Mouse (Mus musculus): ENCODE results near the gene Rab29. TPM values are rescaled to one million over a fixed set of nuclear protein-coding genes. Genes with fewer than 3 reads are reported as not detected.

The Rab29 gene
- total and polyA plus RNA-seq, 3 experiments, result 23.5 to 26.3 TPM; not detected in 1

- Histone ChIP-seq H3K79me2 (ENCODE audit: control insufficient read depth, insufficient read depth, low read length, poor library complexity) (no peaks in the 10 kb centered on the region), H3K27ac (ENCODE audit: control insufficient read depth, low read depth, low read length) (no peak overlapping the region), H3K4me3 (ENCODE audit: control insufficient read depth in 1 of 2, insufficient read depth in 1 of 2, low read depth in 2 of 2, low read length in 2 of 2) (no peak overlapping the region), H3K36me3 (ENCODE audit: control insufficient read depth in 1 of 2, insufficient read depth in 2 of 2, low read length in 2 of 2) (peaks cover 0 to 5% of the 10 kb centered on the region in 2 experiments; a peak in 2 of 4 replicates), H3K9ac (ENCODE audit: control insufficient read depth, low read depth, low read length, poor library complexity, severe bottlenecking) (no peak overlapping the region), H3K9me3 (replicated peaks; ENCODE audit: insufficient read depth, low read length) (no peaks in the 10 kb centered on the region), H3K27me3 (ENCODE audit: control insufficient read depth in 1 of 2, insufficient read depth in 2 of 2, low read length in 2 of 2) (peaks cover 2 to 10% of the 10 kb centered on the region in 2 experiments; a peak in 2 of 4 replicates), H3K4me1 (ENCODE audit: control insufficient read depth in 1 of 2, insufficient read depth in 2 of 2, low read length in 2 of 2) (peaks cover 5 to 7% of the 10 kb centered on the region in 2 experiments)
- TF ChIP-seq ZKSCAN1 (IDR thresholded peaks at IDR 0.05; ENCODE audit: low read depth, low read length) (no peak), ZNF384 (IDR thresholded peaks at IDR 0.05; ENCODE audit: low read depth, low read length) (peak; percentile 68)
- no peak for DNase-seq (ENCODE audit: low read depth, low spot score)
Measured at GRCm38 (mm10) chr1:131902679-131903078, 35.7 kb downstream of the Rab29 start.

- TF ChIP-seq GATA1 (IDR thresholded peaks at IDR 0.05; ENCODE audit: low read depth, low read length), result no peak
- TF ChIP-seq CHD1 (IDR thresholded peaks at IDR 0.05; ENCODE audit: low read depth, low read length), result no peak
- no peak for TF ChIP-seq MYC (IDR thresholded peaks at IDR 0.05; ENCODE audit: low read depth, low read length)
- no peak for TF ChIP-seq CHD2 (IDR thresholded peaks at IDR 0.05; ENCODE audit: low read length)
- no peak for TF ChIP-seq E2F4 (IDR thresholded peaks at IDR 0.05; ENCODE audit: borderline replicate concordance, low read depth, low read length)
- no peak for TF ChIP-seq EP300 (IDR thresholded peaks at IDR 0.05; ENCODE audit: low read depth in 1 of 2, low read length in 2 of 2)
- no peak for TF ChIP-seq POLR2AphosphoS2 (IDR thresholded peaks at IDR 0.05; ENCODE audit: low read length)
- no peak for TF ChIP-seq KAT2A (conservative IDR thresholded peaks at IDR 0.05; ENCODE audit: low read depth, low read length)
- TF ChIP-seq ZNF384 (IDR thresholded peaks at IDR 0.05; ENCODE audit: low read depth, low read length), result no peak
- TF ChIP-seq ZMIZ1 (IDR thresholded peaks at IDR 0.05; ENCODE audit: low read depth, low read length), result no peak
- TF ChIP-seq MAFK (IDR thresholded peaks at IDR 0.05; ENCODE audit: borderline replicate concordance, low read depth, low read length), result no peak
- TF ChIP-seq HCFC1 (IDR thresholded peaks at IDR 0.05; ENCODE audit: low read depth, low read length), result no peak
- TF ChIP-seq MXI1 (IDR thresholded peaks at IDR 0.05; ENCODE audit: low read depth, low read length), result no peak
- no peak for TF ChIP-seq RAD21 (IDR thresholded peaks at IDR 0.05; ENCODE audit: low read depth, low read length)
- TF ChIP-seq USF1 (IDR thresholded peaks at IDR 0.05; ENCODE audit: low read depth, low read length), result no peak
- TF ChIP-seq BHLHE40 (IDR thresholded peaks at IDR 0.05; ENCODE audit: borderline replicate concordance, low read depth, low read length), result no peak
- no peak overlapping the region for H3K4me3 ChIP-seq (ENCODE audit: control insufficient read depth in 1 of 2, insufficient read depth in 1 of 2, low read depth in 2 of 2, low read length in 2 of 2)
- no peak overlapping the region for H3K27ac ChIP-seq (ENCODE audit: control insufficient read depth, low read depth, low read length)
- H3K9ac ChIP-seq (ENCODE audit: control insufficient read depth, low read depth, low read length, poor library complexity, severe bottlenecking), result no peak overlapping the region
- H3K9me3 ChIP-seq (replicated peaks; ENCODE audit: insufficient read depth, low read length), result no peaks in the 10 kb centered on the region
- peaks cover 0 to 10% of the 10 kb centered on the region in 2 experiments; a peak in 2 of 4 replicates for H3K36me3 ChIP-seq (ENCODE audit: control insufficient read depth in 1 of 2, insufficient read depth in 2 of 2, low read length in 2 of 2)
- no peak for DNase-seq (ENCODE audit: low read depth, low spot score)
- peaks cover 0 to 10% of the 10 kb centered on the region in 2 experiments; a peak in 1 of 4 replicates for H3K27me3 ChIP-seq (ENCODE audit: control insufficient read depth in 1 of 2, insufficient read depth in 2 of 2, low read length in 2 of 2)
- no peaks in the 10 kb centered on the region for H3K79me2 ChIP-seq (ENCODE audit: control insufficient read depth, insufficient read depth, low read length, poor library complexity)
- peaks cover 6 to 13% of the 10 kb centered on the region in 2 experiments for H3K4me1 ChIP-seq (ENCODE audit: control insufficient read depth in 1 of 2, insufficient read depth in 2 of 2, low read length in 2 of 2)
Measured at GRCm38 (mm10) chr1:131903251-131903650, 36.2 kb downstream of the Rab29 start.
